Mouse (Mus musculus) MEL (cell line): Measurements from ENCODE around the gene Nrxn2. TPM values are rescaled to one million over a fixed set of nuclear protein-coding genes. Genes with fewer than 3 reads are reported as not detected.

Experiments used
- DNase-seq: peaks from one replicate; pipeline ENCODE4 v3.0.0; 2011; ENCODE audit warnings: low read depth, low spot score
- H3K27ac ChIP-seq: 2 replicates; pipeline ENCODE4 v1.5.1; 2012; ENCODE audit warnings: low read depth, mild to moderate bottlenecking, control low read depth, low read length, moderate library complexity; ENCODE audit not compliant: control insufficient read depth
- H3K27me3 ChIP-seq, 2 experiments: fragments of 150-350 bp in 1 of 2; sonication (generic) in 1 of 2; 2 replicates each; pipeline ENCODE4 v1.6.1; 2012; ENCODE audit warnings: low read length in 2 of 2, mild to moderate bottlenecking in 2 of 2, improper control_type of control experiment in 1 of 2, moderate library complexity in 1 of 2; ENCODE audit not compliant: insufficient read depth in 2 of 2, control insufficient read depth in 1 of 2
- H3K36me3 ChIP-seq, 2 experiments: 2 replicates each; pipeline ENCODE4 v1.6.1; 2012 to 2014; ENCODE audit warnings: low read length in 2 of 2, improper control_type of control experiment in 1 of 2, inconsistent platforms in 1 of 2, mild to moderate bottlenecking in 1 of 2; ENCODE audit not compliant: insufficient read depth in 2 of 2, control insufficient read depth in 1 of 2
- H3K4me1 ChIP-seq, 2 experiments: fragments of 150-350 bp in 1 of 2; sonication (generic) in 1 of 2; 2 replicates each; pipeline ENCODE4 v1.6.1; 2012; ENCODE audit warnings: low read length in 2 of 2, improper control_type of control experiment in 1 of 2, mild to moderate bottlenecking in 1 of 2; ENCODE audit not compliant: insufficient read depth in 2 of 2, control insufficient read depth in 1 of 2
- H3K4me3 ChIP-seq, 2 experiments: fragments of 150-350 bp in 1 of 2; sonication (generic) in 1 of 2; 2 replicates each; pipeline ENCODE4 v1.5.1; 2012; ENCODE audit warnings: low read depth in 2 of 2, low read length in 2 of 2, mild to moderate bottlenecking in 2 of 2, moderate library complexity in 2 of 2, control low read depth in 1 of 2, improper control_type of control experiment in 1 of 2; ENCODE audit not compliant: control insufficient read depth in 1 of 2, insufficient read depth in 1 of 2
- H3K79me2 ChIP-seq: 2 replicates; pipeline ENCODE4 v1.6.1; 2012; ENCODE audit warnings: mild to moderate bottlenecking, low read length, moderate library complexity; ENCODE audit not compliant: control insufficient read depth, poor library complexity, insufficient read depth
- H3K9ac ChIP-seq: 2 replicates; pipeline ENCODE4 v1.6.1; 2012; ENCODE audit warnings: low read depth, mild to moderate bottlenecking, control low read depth, low read length, moderate library complexity; ENCODE audit not compliant: control insufficient read depth, poor library complexity, severe bottlenecking
- H3K9me3 ChIP-seq: fragments of 150-350 bp; sonication (generic); replicated peaks from 2 replicates; pipeline ENCODE4 v1.6.1; 2012; ENCODE audit warnings: mild to moderate bottlenecking, low read length, improper control_type of control experiment, moderate library complexity; ENCODE audit not compliant: insufficient read depth
- BHLHE40 ChIP-seq: IDR thresholded peaks from 2 replicates; pipeline ENCODE4 v1.6.1; 2012; ENCODE audit warnings: low read depth, mild to moderate bottlenecking, inconsistent platforms, low read length, improper control_type of control experiment, borderline replicate concordance
- CHD1 ChIP-seq: IDR thresholded peaks from 2 replicates; pipeline ENCODE4 v1.6.1; 2012; ENCODE audit warnings: low read depth, mild to moderate bottlenecking, inconsistent platforms, low read length, improper control_type of control experiment
- E2F4 ChIP-seq: IDR thresholded peaks from 2 replicates; pipeline ENCODE4 v1.6.1; 2011; ENCODE audit warnings: low read depth, low read length, improper control_type of control experiment, borderline replicate concordance
- ELF1 ChIP-seq: IDR thresholded peaks from 2 replicates; pipeline ENCODE4 v1.6.1; 2014; ENCODE audit warnings: low read depth, mild to moderate bottlenecking, inconsistent platforms, low read length, improper control_type of control experiment, moderate library complexity
- EP300 ChIP-seq, 2 experiments: IDR thresholded peaks; 2 replicates each; pipeline ENCODE4 v1.6.1; 2011; ENCODE audit warnings: improper control_type of control experiment in 2 of 2, low read length in 2 of 2, low read depth in 1 of 2, mild to moderate bottlenecking in 1 of 2
- ETS1 ChIP-seq: IDR thresholded peaks from 2 replicates; pipeline ENCODE4 v1.6.1; 2012; ENCODE audit warnings: low read depth, mild to moderate bottlenecking, inconsistent platforms, low read length, improper control_type of control experiment, moderate library complexity
- GABPA ChIP-seq: IDR thresholded peaks from 2 replicates; pipeline ENCODE4 v1.6.1; 2012; ENCODE audit warnings: low read depth, mild to moderate bottlenecking, inconsistent platforms, low read length, improper control_type of control experiment, moderate library complexity
- HCFC1 ChIP-seq: IDR thresholded peaks from 2 replicates; pipeline ENCODE4 v1.6.1; 2012; ENCODE audit warnings: low read depth, mild to moderate bottlenecking, inconsistent platforms, low read length, improper control_type of control experiment, moderate library complexity
- KAT2A ChIP-seq: conservative IDR thresholded peaks from 2 replicates; pipeline ENCODE4 v1.6.1; 2012; ENCODE audit warnings: low read depth, low read length, improper control_type of control experiment, inconsistent platforms
- MAX ChIP-seq: IDR thresholded peaks from 2 replicates; pipeline ENCODE4 v1.6.1; 2011; ENCODE audit warnings: low read length, improper control_type of control experiment
- MAZ ChIP-seq: IDR thresholded peaks from 2 replicates; pipeline ENCODE4 v1.6.1; 2012; ENCODE audit warnings: low read depth, mild to moderate bottlenecking, inconsistent platforms, low read length, improper control_type of control experiment
- MEF2A ChIP-seq: IDR thresholded peaks from 2 replicates; pipeline ENCODE4 v1.6.1; 2014; ENCODE audit warnings: low read depth, mild to moderate bottlenecking, inconsistent platforms, low read length, improper control_type of control experiment; ENCODE audit not compliant: poor library complexity, insufficient replicate concordance, severe bottlenecking; ENCODE audit errors: extremely low read depth
- MXI1 ChIP-seq: IDR thresholded peaks from 2 replicates; pipeline ENCODE4 v1.6.1; 2011; ENCODE audit warnings: mild to moderate bottlenecking, low read depth, low read length, improper control_type of control experiment
- MYB ChIP-seq: IDR thresholded peaks from 2 replicates; pipeline ENCODE4 v1.6.1; 2011; ENCODE audit warnings: mild to moderate bottlenecking, low read depth, low read length, improper control_type of control experiment
- MYC ChIP-seq: IDR thresholded peaks from 2 replicates; pipeline ENCODE4 v1.6.1; 2011; ENCODE audit warnings: low read depth, mild to moderate bottlenecking, low read length, improper control_type of control experiment, moderate library complexity
- NELFE ChIP-seq: IDR thresholded peaks from 2 replicates; pipeline ENCODE4 v1.6.1; 2011; ENCODE audit warnings: low read depth, low read length, improper control_type of control experiment
- NRF1 ChIP-seq: IDR thresholded peaks from 2 replicates; pipeline ENCODE4 v1.6.1; 2014; ENCODE audit warnings: low read depth, mild to moderate bottlenecking, inconsistent platforms, low read length, improper control_type of control experiment, moderate library complexity; ENCODE audit not compliant: poor library complexity, insufficient read depth, severe bottlenecking
- POLR2AphosphoS2 ChIP-seq: IDR thresholded peaks from 2 replicates; pipeline ENCODE4 v1.6.1; 2011; ENCODE audit warnings: low read length, improper control_type of control experiment
- RAD21 ChIP-seq: IDR thresholded peaks from 2 replicates; pipeline ENCODE4 v1.6.1; 2011; ENCODE audit warnings: mild to moderate bottlenecking, low read depth, low read length, improper control_type of control experiment
- RCOR1 ChIP-seq: IDR thresholded peaks from 2 replicates; pipeline ENCODE4 v1.6.1; 2012; ENCODE audit warnings: low read depth, mild to moderate bottlenecking, inconsistent platforms, low read length, improper control_type of control experiment
- SMC3 ChIP-seq: IDR thresholded peaks from 2 replicates; pipeline ENCODE4 v1.6.1; 2011; ENCODE audit warnings: low read depth, low read length, improper control_type of control experiment
- TAL1 ChIP-seq: IDR thresholded peaks from 2 replicates; pipeline ENCODE4 v1.6.1; 2012; ENCODE audit warnings: mild to moderate bottlenecking, inconsistent platforms, low read length, moderate library complexity, mixed read lengths
- TBP ChIP-seq: IDR thresholded peaks from 2 replicates; pipeline ENCODE4 v1.8.0; 2011; ENCODE audit warnings: low read depth, low read length, improper control_type of control experiment
- TCF12 ChIP-seq: IDR thresholded peaks from 2 replicates; pipeline ENCODE4 v1.6.1; 2014; ENCODE audit warnings: low read depth, mild to moderate bottlenecking, inconsistent platforms, low read length, improper control_type of control experiment, moderate library complexity
- USF2 ChIP-seq, 2 experiments: IDR thresholded peaks; 2 replicates each; pipeline ENCODE4 v1.6.1; 2011 to 2012; ENCODE audit warnings: improper control_type of control experiment in 2 of 2, low read length in 2 of 2, borderline replicate concordance in 1 of 2, inconsistent platforms in 1 of 2, low read depth in 1 of 2, mild to moderate bottlenecking in 1 of 2; ENCODE audit not compliant: insufficient read depth in 1 of 2
- ZKSCAN1 ChIP-seq: IDR thresholded peaks from 2 replicates; pipeline ENCODE4 v1.6.1; 2012; ENCODE audit warnings: low read depth, mild to moderate bottlenecking, inconsistent platforms, low read length, improper control_type of control experiment, moderate library complexity
- ZMIZ1 ChIP-seq: IDR thresholded peaks from 2 replicates; pipeline ENCODE4 v1.6.1; 2012; ENCODE audit warnings: low read depth, mild to moderate bottlenecking, inconsistent platforms, low read length, improper control_type of control experiment, moderate library complexity
- polyA plus RNA-seq, 2 experiments: library from polyadenylated mRNA; stranded (reverse) in 1 of 2; unstranded in 1 of 2; fragments of >175 nt in 1 of 2; fragments of >200 nt in 1 of 2; gene quantifications; 2 replicates each; pipeline versions ENCODE4 v1.2.1 to v1.2.4; 2012; ENCODE audit warnings: low replicate concordance in 2 of 2, low read depth in 1 of 2; ENCODE audit not compliant: insufficient read length in 2 of 2, insufficient read depth in 1 of 2, missing spikeins in 1 of 2
- total RNA-seq: library from RNA; depleted of rRNA; stranded (reverse); fragments of 300-350 nt; gene quantifications from 2 replicates; pipeline ENCODE4 v1.2.3, GENCODE M21; 2012

Nrxn2 gene
- total and polyA plus RNA-seq, 3 experiments, result 0.39 to 0.42 TPM; not detected in 1

DNA sequence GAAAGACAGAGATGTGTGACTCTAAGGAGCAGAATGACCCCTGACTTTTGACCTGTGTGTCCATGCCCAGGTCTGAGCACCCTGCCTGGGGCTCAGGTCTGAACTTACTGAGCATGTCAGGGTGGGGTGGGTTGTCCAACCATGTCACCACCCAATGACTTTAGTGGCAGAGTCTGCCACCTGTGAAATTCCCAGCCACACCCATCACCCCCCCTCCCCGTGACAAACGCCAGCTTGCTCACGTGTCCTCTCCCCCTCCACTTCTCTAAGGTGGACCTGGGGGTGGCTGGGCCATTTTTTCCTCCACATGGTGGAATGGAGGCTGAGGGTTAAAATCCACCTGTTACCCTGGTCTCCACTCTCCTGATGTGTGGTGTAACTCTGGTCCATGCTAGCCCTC lies 117.7 kb downstream of the Nrxn2 start:
- H3K27me3 ChIP-seq, result no peaks in the 10 kb centered on the region; a peak in 1 of 4 replicates
- no peaks in the 10 kb centered on the region for H3K9me3 ChIP-seq
- H3K27ac ChIP-seq, result no peak overlapping the region
- DNase-seq, result no peak
- TF ChIP-seq USF2 (IDR thresholded peaks at IDR 0.05; ENCODE audit: borderline replicate concordance in 1 of 2, insufficient read depth in 1 of 2, low read depth in 1 of 2, low read length in 2 of 2), result no peak
- TF ChIP-seq SMC3, result no peak
- no peak for TF ChIP-seq POLR2AphosphoS2
- no peak for TF ChIP-seq MEF2A
- no peak for TF ChIP-seq GABPA
- TF ChIP-seq E2F4, result no peak
- no peak for TF ChIP-seq TBP
- TF ChIP-seq NRF1, result no peak
- no peak for TF ChIP-seq ELF1
- TF ChIP-seq CHD1, result no peak
- no peak for TF ChIP-seq EP300 (IDR thresholded peaks at IDR 0.05; ENCODE audit: low read depth in 1 of 2, low read length in 2 of 2)
- TF ChIP-seq MYC, result no peak
- no peak for TF ChIP-seq RCOR1
- no peak for TF ChIP-seq TCF12
- no peak for TF ChIP-seq ZKSCAN1
- TF ChIP-seq KAT2A, result no peak
- TF ChIP-seq MXI1, result no peak
- no peak for TF ChIP-seq MAZ
- no peak for TF ChIP-seq HCFC1
- no peak for TF ChIP-seq TAL1
- no peaks in the 10 kb centered on the region for H3K36me3 ChIP-seq
- H3K4me3 ChIP-seq, result no peak overlapping the region
- no peak overlapping the region for H3K9ac ChIP-seq
- no peaks in the 10 kb centered on the region for H3K79me2 ChIP-seq
- H3K4me1 ChIP-seq, result no peaks in the 10 kb centered on the region

DNA sequence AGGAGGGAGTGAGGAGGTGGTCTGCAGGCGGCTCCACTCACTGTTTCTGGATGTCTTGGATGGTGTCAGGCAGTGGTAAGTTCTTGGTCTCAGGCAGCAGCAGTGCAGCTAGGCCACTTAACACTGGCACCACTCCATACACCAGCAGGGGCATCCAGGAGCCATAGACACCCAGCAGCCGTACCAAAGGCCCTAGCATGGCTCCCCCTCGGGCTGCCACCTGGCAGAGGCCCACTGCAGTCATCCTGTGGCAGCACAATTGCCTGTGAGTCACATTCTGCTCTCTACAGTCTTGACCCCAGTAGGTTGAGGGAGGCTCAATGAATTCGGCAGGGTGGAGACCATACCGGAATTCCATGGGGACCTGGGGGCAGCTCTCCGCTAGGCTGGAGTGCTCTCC lies 118.2 kb downstream of the Nrxn2 start:
- Histone ChIP-seq H3K36me3 (no peaks in the 10 kb centered on the region), H3K4me1 (no peaks in the 10 kb centered on the region), H3K27me3 (no peaks in the 10 kb centered on the region; a peak in 1 of 4 replicates), H3K4me3 (no peak overlapping the region), H3K9ac (no peak overlapping the region), H3K27ac (no peak overlapping the region), H3K79me2 (no peaks in the 10 kb centered on the region), H3K9me3 (no peaks in the 10 kb centered on the region)
- no peak for DNase-seq
- no peak for TF ChIP-seq ETS1
- TF ChIP-seq MYB, result no peak
- no peak for TF ChIP-seq HCFC1
- no peak for TF ChIP-seq NELFE
- TF ChIP-seq MAZ, result no peak
- TF ChIP-seq GABPA, result no peak
- TF ChIP-seq CHD1, result no peak
- TF ChIP-seq RAD21, result no peak
- TF ChIP-seq TBP, result no peak
- no peak for TF ChIP-seq BHLHE40
- TF ChIP-seq TCF12, result no peak
- TF ChIP-seq NRF1, result no peak
- TF ChIP-seq USF2 (IDR thresholded peaks at IDR 0.05; ENCODE audit: borderline replicate concordance in 1 of 2, insufficient read depth in 1 of 2, low read depth in 1 of 2, low read length in 2 of 2), result no peak
- no peak for TF ChIP-seq ZMIZ1
- no peak for TF ChIP-seq MAX
